Mouse (Mus musculus): ENCODE measurements around the gene Tmc7. TPM values are rescaled to one million over a fixed set of nuclear protein-coding genes. Genes with fewer than 3 reads are reported as not detected.

The Tmc7 gene
- 0.65 and 2.5 TPM in 2 replicates for polyA plus RNA-seq (2015; fragmentation: Nextera tagmentation; extraction: Ambion mirVana)

GRCm38 (mm10) chr7:118584257-118584907, at the start of gene Tmc7:
Gene Tmc7 (minus strand): TSS chr7:118584736.

GRCm38 (mm10) chr7:118597201-118597600, 12.7 kb upstream of the Tmc7 start, which contains the start of gene Tmc5:
Gene Tmc5 (plus strand): TSS chr7:118597297.

DNA sequence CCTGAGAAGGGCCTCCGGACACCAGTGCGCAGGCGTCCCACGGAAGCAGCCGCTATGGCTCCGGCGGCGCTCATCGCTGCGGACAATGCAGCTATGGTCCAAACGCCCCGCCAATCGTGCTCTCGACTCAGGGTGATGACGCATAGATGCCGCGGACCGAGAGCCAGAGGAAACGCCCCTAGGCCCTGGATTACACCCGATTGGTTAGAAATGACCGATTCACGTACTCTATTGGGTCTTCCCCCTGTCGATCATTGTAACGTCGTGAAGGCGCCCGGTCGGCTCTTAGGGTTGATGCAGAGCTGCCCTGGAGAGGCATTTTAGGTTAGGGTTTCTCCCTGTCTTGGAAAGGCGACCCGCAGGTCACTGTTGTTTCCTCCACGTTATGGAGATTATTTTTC, 51.4 kb downstream of the Tmc7 start, which contains the start of gene Coq7:
TSS of gene Coq7 (minus strand) at position 179 of the 401 bp plus-strand sequence.

DNA sequence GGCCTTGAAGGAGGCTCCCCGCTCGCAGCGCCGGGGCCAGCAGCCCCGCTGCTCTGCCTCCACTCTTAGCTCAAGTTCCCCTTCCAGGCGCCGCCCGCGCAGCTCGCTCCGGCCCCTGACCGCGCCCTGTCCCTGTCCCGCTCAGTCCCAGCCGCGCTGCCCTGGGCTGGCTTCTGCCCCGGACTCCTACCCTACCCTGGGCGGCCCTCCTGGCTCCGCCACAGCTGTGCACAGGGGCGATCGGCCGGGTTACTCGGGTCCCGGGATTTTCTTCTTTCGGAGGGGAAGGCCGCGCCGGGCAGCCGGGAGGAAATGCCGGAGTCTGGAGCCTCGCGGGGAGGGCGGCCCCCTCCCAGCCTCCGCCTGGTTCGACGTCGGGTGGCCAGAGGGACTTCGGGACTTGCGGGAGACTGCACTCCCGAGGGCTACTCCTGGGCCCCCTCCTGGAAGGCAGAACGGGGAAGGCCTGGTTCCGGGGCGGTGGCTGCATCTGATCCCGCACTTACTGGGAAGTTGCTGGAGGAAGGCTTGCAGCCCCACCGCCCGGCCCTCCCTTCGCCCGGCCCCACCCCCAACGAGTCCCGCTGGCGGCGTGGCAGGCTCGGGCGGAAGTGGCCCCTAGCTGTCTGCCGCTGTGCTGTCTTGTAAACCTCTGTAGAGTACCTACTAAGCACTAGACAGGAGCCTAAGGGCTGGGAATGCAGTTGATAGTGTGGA, 92.9 kb downstream of the Tmc7 start, which contains the start of gene Itpripl2:
TSS of gene Itpripl2 (minus strand) at position 545 of the 717 bp plus-strand sequence.

Other genes starting within 250 kb of the Tmc7 start
- 21.1 and 30.7 TPM in 2 replicates for gene Syt17, start 136.5 kb downstream of the Tmc7 start, polyA plus RNA-seq (2015; fragmentation: Nextera tagmentation; extraction: Ambion mirVana)
- 3.8 and 3.9 TPM in 2 replicates for gene Itpripl2, start 92.8 kb downstream of the Tmc7 start, polyA plus RNA-seq (2015; fragmentation: Nextera tagmentation; extraction: Ambion mirVana)
- 65.8 and 84.7 TPM in 2 replicates for gene Coq7, start 51.4 kb downstream of the Tmc7 start, polyA plus RNA-seq (2015; fragmentation: Nextera tagmentation; extraction: Ambion mirVana)
- gene Tmc5, start 12.6 kb upstream of the Tmc7 start, polyA plus RNA-seq (2015; fragmentation: Nextera tagmentation; extraction: Ambion mirVana): 0.08 and 0.20 TPM in 2 replicates
- 115 and 152 TPM in 2 replicates for gene Gde1, start 121.0 kb upstream of the Tmc7 start, polyA plus RNA-seq (2015; fragmentation: Nextera tagmentation; extraction: Ambion mirVana)
- gene Ccp110, start 127.8 kb upstream of the Tmc7 start, polyA plus RNA-seq (2015; fragmentation: Nextera tagmentation; extraction: Ambion mirVana): 4.6 and 6.1 TPM in 2 replicates
- 42.4 and 61.6 TPM in 2 replicates for gene Vps35l, start 155.5 kb upstream of the Tmc7 start, polyA plus RNA-seq (2015; fragmentation: Nextera tagmentation; extraction: Ambion mirVana)

Data from adrenal gland, postnatal 0 days (tissue).